Mouse (Mus musculus): ENCODE results near the gene Ccnh.
"Not testable (repeated sequence)": the region's sequence is repeated elsewhere in the genome, so short reads cannot be mapped to it uniquely, and the experiment has no call there.

DNA sequence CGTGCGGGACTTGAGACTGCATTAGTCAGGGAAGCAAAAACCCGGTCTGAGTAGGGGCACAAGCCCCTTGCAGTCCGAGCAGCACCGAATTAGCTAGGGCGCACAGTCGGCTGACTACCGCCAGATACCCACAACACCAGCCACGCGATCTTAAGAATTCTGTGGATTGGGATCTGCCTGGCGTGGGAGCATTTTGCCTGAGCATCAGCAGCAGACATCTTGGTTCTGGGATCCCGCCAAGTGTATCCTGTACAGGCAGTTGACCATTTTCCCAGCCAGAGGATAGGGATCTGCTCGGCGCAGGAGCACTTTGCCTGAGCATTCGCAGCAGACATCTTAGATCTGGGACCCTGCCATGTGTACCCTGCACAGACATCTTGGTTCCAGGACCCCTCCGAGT, 45.8 kb upstream of the Ccnh start:
- not testable (repeated sequence) for TF ChIP-seq ZNF384 (IDR thresholded peaks at IDR 0.05; ENCODE audit: low read depth, low read length); HCFC1 (IDR thresholded peaks at IDR 0.05; ENCODE audit: borderline replicate concordance, insufficient read depth, low read length); CHD2 (IDR thresholded peaks at IDR 0.05; ENCODE audit: low read depth, low read length); MAFK (IDR thresholded peaks at IDR 0.05; ENCODE audit: insufficient read depth, low read depth, low read length)

All from ES-E14 (cell line).